Mouse (Mus musculus) activated CD4-positive, CD25-positive, alpha-beta regulatory T cell, adult 4 months (primary cell): Measurements from ENCODE around the gene Gm20837. TPM values are rescaled to one million over a fixed set of nuclear protein-coding genes. Genes with fewer than 3 reads are reported as not detected.
"Not testable (repeated sequence)": the region's sequence is repeated elsewhere in the genome, so short reads cannot be mapped to it uniquely, and the experiment has no call there.

Experiments
- ATAC-seq: one replicate; pipeline ENCODE4 v1.8.0; 2017
- polyA plus RNA-seq, 2 experiments: library from polyadenylated mRNA; unstranded; fragments of 100-300 nt; shearing (Covaris generic); gene quantifications; one replicate each; pipeline ENCODE4 v1.2.1; 2017

Gm20837 gene
- polyA plus RNA-seq: not detected

DNA sequence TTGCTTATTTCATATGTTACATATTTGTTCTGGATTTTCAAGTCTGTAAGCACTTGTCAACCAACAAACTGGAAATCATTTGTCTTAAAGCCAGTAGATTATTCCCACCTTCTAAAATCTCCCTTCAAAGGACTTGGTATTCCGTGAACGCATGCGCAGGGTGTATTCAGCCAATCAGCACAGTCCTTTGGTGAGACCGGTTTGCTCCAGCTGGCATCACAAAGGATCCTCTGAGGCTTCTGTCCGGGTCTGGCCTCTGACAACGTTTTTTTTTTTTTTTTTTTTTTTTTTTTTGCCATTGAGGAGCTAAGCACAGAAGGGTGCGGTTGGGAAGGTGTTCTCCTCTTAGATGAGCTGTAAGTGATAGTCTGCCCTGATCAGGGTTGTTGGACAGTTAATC is at the start of gene Gm20837:
Gm20837 (plus strand) TSS at position 301 of the 400 bp plus-strand sequence.
- not testable (repeated sequence) for ATAC-seq
